Mouse (Mus musculus) neural tube, embryonic 15.5 days (tissue): ENCODE data around the gene Mtfr2. TPM values are rescaled to one million over a fixed set of nuclear protein-coding genes. Genes with fewer than 3 reads are reported as not detected.

Experiments
- ATAC-seq: fragments of 200-750 bp; cut with Nextera tagmentation; 2 replicates; pipeline ENCODE4 v1.8.0; 2017; ENCODE audit warnings: mild to moderate bottlenecking, moderate TSS enrichment, moderate library complexity; ENCODE audit not compliant: low FRiP score
- H3K27ac ChIP-seq: fragments of 300-500 bp; sonication (generic); replicated peaks from 2 replicates; pipeline ENCODE4 v1.5.1; 2015; ENCODE audit warnings: mild to moderate bottlenecking, inconsistent platforms
- H3K27me3 ChIP-seq: fragments of 300-500 bp; sonication (generic); replicated peaks from 2 replicates; pipeline ENCODE4 v1.6.1; 2015; ENCODE audit warnings: inconsistent platforms
- H3K36me3 ChIP-seq: fragments of 300-500 bp; sonication (generic); 2 replicates; pipeline ENCODE4 v1.6.1; 2015; ENCODE audit warnings: inconsistent platforms
- H3K4me1 ChIP-seq: fragments of 300-500 bp; sonication (generic); 2 replicates; pipeline ENCODE4 v1.6.1; 2015; ENCODE audit warnings: inconsistent platforms
- H3K4me2 ChIP-seq: fragments of 300-500 bp; sonication (generic); 2 replicates; pipeline ENCODE4 v1.6.1; 2015; ENCODE audit warnings: inconsistent platforms, mild to moderate bottlenecking, moderate library complexity
- H3K4me3 ChIP-seq: fragments of 300-500 bp; sonication (generic); replicated peaks from 2 replicates; pipeline ENCODE4 v1.5.1; 2015; ENCODE audit warnings: mild to moderate bottlenecking, inconsistent platforms
- H3K9ac ChIP-seq: fragments of 300-500 bp; sonication (generic); replicated peaks from 2 replicates; pipeline ENCODE4 v1.6.1; 2015; ENCODE audit warnings: mild to moderate bottlenecking, inconsistent platforms
- H3K9me3 ChIP-seq: fragments of 300-500 bp; sonication (generic); replicated peaks from 2 replicates; pipeline ENCODE4 v1.6.1; 2016; ENCODE audit warnings: inconsistent platforms
- WGBS: fragments of 180-500 bp; shearing (Covaris S2); methylation state at CpG from one replicate; pipeline ENCODE4 v1.1.7; 2015; ENCODE audit warnings: mixed read lengths; 5-methylcytosine and 5-hydroxymethylcytosine counted together
- polyA plus RNA-seq: library from polyadenylated mRNA; unstranded; fragments of >200 nt; fragmentation: Nextera tagmentation; extraction: Ambion mirVana; gene quantifications from 2 replicates; pipeline ENCODE4 v1.2.1, GENCODE M21; 2015

Gene Mtfr2
- polyA plus RNA-seq = 0.31 and 0.73 TPM in 2 replicates

DNA sequence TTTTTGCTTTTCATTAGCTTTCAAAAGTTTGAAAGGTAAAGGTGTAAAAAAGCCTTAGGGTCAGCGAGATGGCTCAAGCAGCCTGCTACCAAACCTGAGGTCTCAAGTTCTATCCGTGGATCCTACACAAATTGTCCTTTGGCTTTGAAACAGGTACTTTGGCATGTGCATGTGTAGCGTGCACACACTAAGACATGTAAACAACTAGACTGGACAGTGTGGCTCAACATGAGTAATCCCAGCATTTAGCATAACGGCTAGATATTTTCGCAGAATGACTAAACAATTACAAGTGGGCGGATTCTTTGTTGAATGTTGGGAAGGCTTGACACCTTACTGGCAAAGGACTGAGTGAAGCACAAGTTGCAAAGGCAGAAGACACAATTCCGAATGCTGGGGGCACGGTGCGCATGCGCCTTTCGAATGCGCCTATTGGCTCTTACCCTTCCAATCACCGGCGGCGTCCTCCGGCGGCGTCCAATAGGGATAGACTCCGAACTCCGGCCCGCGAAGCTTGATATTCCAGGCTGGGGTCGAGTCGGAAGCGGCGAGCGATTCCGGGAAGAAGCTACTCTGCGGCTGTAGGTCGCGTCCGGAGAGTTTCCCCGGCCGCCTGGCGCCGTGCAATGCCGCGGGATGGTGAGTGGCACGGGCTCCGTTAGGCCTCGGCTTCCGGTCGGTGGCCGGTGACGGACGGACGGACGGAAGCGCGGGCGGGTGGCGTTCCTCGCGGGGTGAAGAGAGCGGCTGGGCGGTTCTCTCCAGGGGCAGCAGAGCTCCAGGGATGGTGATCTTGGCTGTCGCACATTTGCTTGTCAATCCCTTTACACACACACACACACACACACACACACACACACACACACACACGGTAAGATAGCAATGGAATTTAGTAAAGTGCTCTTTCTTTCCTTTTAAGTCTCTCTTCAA is at the start of gene Mtfr2:
Gene Mtfr2, plus strand, starts transcription at position 486 of the 930 bp plus-strand sequence.
- ATAC-seq = peak; percentile 95
- Histone ChIP-seq H3K27ac (no peak within 1 kb of the TSS), H3K36me3 (peaks cover 26% of the 10 kb centered on the region), H3K27me3 (no peaks in the 10 kb centered on the region), H3K9ac (peak within 1 kb of the TSS; percentile 34), H3K4me2 (peak within 1 kb of the TSS; percentile 99), H3K4me1 (peaks cover 9% of the 10 kb centered on the region), H3K4me3 (peak within 1 kb of the TSS; percentile 50), H3K9me3 (no peaks in the 10 kb centered on the region)
- 1% methylated on average over 56 of the region's 58 CpGs for WGBS

DNA sequence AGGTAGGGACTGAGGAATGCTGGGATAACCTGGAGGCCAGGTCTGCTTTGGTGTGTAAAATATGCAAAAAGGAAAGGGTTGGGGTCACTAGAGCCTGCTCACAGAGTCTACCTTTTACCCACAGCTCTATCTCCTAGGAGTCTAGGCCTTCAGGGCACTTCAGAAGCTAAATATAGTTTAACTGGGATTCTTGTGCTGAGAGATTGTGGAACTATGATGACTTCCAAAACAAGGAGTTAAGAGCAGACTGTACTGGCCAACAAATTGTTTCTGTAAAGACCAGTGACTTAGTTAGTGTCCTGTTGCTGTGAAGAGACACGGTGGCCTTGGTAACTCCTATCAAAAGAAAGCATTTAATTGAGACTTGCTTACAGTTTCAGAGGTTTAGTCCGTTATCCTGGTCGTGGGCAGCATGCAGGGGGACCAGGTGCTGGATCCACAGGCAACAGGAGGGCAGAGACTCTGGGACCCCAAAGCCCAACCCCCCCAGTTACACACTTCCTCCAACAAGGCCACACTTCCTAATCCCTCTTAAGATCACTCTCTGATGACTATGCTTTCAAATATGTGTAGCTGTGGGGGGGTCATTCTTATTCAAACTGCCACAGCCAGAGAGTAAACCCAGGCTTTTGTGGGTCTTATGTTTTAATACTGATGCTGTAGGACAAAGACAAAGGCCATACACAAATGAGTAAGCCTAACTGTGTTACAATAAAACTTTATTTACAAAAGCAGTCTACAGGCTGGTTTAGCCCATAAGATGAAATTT is 49.2 kb upstream of the Mtfr2 start:
- 66% methylated on average over 3 of the region's 3 CpGs for WGBS
- Histone ChIP-seq H3K9ac (no peak overlapping the region), H3K36me3 (no peaks in the 10 kb centered on the region), H3K4me1 (no peaks in the 10 kb centered on the region), H3K27me3 (no peaks in the 10 kb centered on the region), H3K27ac (no peak overlapping the region), H3K9me3 (no peaks in the 10 kb centered on the region), H3K4me2 (no peak overlapping the region), H3K4me3 (no peak overlapping the region)
- ATAC-seq = no peak

DNA sequence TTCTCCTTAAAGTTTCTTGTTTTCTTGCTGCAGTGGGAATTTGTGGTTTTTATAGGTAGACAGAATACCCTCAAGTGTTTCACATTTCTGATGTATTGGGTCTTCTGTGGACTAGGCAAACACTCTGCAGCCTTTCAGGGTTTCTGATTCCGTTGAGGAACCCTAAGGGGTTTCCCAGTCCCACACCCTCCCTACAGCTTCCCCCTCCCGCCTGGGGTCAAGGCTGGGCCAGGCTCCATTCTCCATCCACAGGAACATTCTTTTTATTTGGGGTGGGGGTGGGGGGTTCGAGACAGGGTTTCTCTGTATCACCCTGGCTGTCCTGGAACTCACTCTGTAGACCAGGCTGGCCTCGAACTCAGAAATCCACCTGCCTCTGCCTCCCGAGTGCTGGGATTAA is 48.5 kb upstream of the Mtfr2 start:
- Histone ChIP-seq H3K4me2 (no peak overlapping the region), H3K27ac (no peak overlapping the region), H3K4me3 (no peak overlapping the region), H3K9me3 (no peaks in the 10 kb centered on the region), H3K9ac (no peak overlapping the region), H3K4me1 (no peaks in the 10 kb centered on the region), H3K27me3 (no peaks in the 10 kb centered on the region), H3K36me3 (no peaks in the 10 kb centered on the region)
- 71% methylated on average over 5 of the region's 5 CpGs for WGBS
- no peak for ATAC-seq

DNA sequence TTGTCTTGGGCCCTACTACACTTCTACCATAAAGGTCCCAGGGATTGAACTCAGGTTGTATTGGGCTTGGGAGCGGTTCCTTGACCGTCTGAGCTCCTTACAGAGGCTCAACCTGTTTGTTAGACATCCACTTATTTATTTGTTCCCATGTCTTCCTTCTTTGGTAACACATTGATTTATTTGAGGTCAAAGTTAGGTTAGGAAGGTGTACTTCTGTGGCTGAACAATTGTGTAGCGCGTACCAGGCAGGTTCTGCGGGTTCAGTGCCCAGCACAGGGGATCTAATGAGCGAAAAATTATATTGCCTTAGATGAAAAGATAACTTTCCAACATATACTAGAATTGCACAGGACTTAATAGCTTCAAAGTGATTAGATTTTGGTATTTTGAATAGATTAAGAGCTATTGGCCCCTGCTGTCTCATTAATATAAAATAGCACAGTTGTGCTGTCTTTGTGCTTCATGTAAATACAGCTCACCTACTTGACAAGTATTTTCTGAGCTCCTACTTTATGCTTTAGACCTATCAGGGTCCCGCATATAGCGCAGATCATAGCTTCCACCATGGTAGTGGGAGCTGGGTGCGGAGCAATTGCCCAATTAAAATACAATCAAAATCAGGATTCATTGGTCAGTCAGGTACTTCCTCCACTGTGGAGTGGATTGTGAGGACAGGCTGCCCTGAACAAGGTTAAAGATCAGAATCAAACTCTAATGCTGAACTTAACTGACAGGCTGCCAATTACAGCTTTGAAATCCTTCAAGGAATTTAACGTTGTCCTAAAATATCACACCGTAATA is 36.4 kb upstream of the Mtfr2 start:
- Histone ChIP-seq H3K9ac (peak overlapping the region; percentile 92), H3K27me3 (no peaks in the 10 kb centered on the region), H3K36me3 (no peaks in the 10 kb centered on the region), H3K9me3 (no peaks in the 10 kb centered on the region), H3K4me1 (peaks cover 18% of the 10 kb centered on the region), H3K4me3 (peak overlapping the region; percentile 91), H3K27ac (peak overlapping the region; percentile 100), H3K4me2 (peak overlapping the region; percentile 72)
- peak; percentile 0; the same call in 1 of the 2 replicates for ATAC-seq
- 13% methylated on average over 11 of the region's 11 CpGs for WGBS

DNA sequence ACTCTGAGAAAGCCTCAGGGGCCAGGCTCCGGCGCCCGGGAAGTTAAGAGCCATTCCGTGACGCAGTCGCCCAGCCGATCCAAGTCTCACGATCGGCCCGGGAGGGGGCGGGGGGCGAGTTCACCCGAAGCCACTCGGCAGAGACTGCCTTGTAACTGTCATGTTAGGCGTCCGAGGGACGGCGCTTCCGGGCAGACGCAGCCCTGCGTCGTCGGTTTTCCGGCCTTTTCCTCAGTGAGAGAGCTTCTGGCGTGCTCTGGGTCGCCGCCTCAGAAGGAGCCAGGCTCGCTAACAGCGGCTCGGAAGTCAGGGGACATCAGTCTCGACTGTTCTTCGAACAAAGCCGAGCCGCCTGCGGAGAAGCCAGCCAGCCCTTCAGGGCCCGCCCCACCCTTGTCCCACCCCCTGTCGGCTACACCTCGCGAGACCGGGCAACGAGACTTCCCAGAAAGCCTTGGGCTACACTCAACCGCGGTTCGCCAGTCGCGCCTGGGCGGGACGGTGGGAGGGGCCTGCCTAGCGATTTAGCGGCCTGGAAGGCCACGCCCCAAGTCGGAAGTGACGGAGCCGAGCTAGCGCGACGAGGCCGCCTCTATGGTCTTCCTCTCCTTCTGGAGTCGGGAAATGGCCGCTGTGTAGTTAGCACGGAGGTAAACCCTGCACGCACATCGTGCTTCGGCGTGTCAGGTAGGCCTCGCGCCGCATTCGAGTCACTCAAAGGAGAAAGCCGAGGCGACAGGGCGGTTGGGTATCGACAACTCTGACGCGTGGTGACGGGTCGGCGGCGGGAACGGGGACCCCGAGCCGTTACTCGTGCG is 35.4 kb upstream of the Mtfr2 start, which contains the start of gene Bclaf1:
Gene Bclaf1, plus strand, starts transcription at position 552 of the 818 bp plus-strand sequence.
- H3K9me3 ChIP-seq = no peaks in the 10 kb centered on the region
- H3K36me3 ChIP-seq = no peaks in the 10 kb centered on the region
- peak within 1 kb of the TSS; percentile 92 for H3K9ac ChIP-seq
- peak; percentile 98 for ATAC-seq
- peaks cover 20% of the 10 kb centered on the region for H3K4me1 ChIP-seq
- under 1% methylated on average over 80 of the region's 84 CpGs for WGBS
- H3K4me3 ChIP-seq = peak within 1 kb of the TSS; percentile 91
- peak within 1 kb of the TSS; percentile 72 for H3K4me2 ChIP-seq
- peak within 1 kb of the TSS; percentile 100 for H3K27ac ChIP-seq
- no peaks in the 10 kb centered on the region for H3K27me3 ChIP-seq

DNA sequence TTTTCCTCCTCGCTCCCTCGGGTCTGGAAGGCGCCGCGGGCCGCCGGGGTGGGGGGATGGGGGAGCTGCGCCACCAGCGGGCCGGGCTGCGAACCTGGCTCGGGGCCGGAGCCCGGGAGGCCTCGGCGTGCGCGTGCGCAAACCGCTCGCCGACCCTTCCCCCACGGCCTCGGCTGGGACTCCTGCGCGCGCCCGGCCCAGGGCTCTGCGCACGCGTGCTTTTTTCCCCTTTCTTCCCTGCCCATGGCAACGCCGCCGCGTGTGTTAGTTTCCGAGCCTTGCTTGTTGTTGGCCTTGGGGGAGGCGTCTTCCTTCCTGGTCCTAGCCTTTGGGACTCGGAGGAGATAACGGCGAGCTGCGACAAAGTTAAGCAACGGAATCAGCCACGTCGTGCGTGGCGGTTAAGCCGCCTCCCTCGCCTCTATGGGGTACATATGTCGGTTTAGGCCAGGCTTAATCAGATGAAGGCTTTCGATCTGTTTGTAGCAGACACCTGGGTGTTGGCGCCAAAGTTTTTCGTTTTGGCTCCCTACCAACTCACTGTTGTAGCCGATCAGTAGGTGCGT is 34.8 kb upstream of the Mtfr2 start:
- Histone ChIP-seq H3K27ac (peak overlapping the region; percentile 100), H3K4me1 (peaks cover 20% of the 10 kb centered on the region), H3K36me3 (no peaks in the 10 kb centered on the region), H3K27me3 (no peaks in the 10 kb centered on the region), H3K9ac (peak overlapping the region; percentile 92), H3K9me3 (no peaks in the 10 kb centered on the region), H3K4me3 (peak overlapping the region; percentile 91), H3K4me2 (peak overlapping the region; percentile 72)
- ATAC-seq = peak; percentile 87
- under 1% methylated on average over 44 of the region's 54 CpGs for WGBS

DNA sequence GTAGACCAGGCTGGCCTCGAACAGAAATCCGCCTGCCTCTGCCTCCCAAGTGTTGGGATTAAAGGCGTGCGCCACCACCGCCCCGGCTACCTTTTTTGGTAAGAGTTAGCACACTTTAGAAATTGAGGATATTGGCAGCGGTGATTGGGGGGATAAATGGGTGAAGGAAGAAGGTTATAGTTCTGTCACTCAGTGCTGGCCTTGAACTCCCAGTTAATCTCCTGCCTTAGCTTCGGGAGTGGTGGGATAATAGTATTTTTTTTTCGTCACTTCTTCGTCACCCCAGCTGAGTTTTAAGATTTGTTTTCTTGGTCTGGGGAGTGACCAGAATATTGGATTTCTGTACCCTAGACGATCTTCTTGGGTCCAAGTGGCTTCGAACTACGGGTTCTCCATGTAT is 34.1 kb upstream of the Mtfr2 start:
- no peak for ATAC-seq
- Histone ChIP-seq H3K9me3 (no peaks in the 10 kb centered on the region), H3K4me2 (peak overlapping the region; percentile 72), H3K27me3 (no peaks in the 10 kb centered on the region), H3K9ac (peak overlapping the region; percentile 92), H3K4me3 (peak overlapping the region; percentile 91), H3K27ac (peak overlapping the region; percentile 100; the same call in 1 of the 2 replicates), H3K36me3 (no peaks in the 10 kb centered on the region), H3K4me1 (peaks cover 20% of the 10 kb centered on the region)
- 46% methylated on average over 13 of the region's 13 CpGs for WGBS

DNA sequence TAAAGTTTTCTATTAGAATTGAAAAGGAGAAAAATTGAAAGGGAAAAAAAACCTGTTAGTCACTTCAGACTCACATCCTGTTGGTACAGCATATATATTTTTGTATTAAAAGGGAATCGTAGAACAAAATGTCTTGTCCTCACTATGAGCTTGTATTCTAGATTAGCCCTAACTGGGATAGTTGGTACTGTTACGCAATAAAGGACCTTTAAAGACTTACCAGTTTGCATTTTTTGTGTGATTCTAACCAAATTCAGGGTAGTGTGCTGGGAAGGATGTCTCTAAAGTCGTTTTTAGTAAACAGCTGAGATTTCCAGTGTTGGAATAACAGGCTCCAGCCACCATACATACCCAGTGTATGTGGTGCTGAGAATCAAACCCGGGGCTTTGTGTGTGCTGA is 33.6 kb upstream of the Mtfr2 start:
- peaks cover 20% of the 10 kb centered on the region for H3K4me1 ChIP-seq
- no peaks in the 10 kb centered on the region for H3K27me3 ChIP-seq
- peak overlapping the region; percentile 72 for H3K4me2 ChIP-seq
- no peaks in the 10 kb centered on the region for H3K9me3 ChIP-seq
- H3K4me3 ChIP-seq = no peak overlapping the region
- peaks cover 2% of the 10 kb centered on the region for H3K36me3 ChIP-seq
- no peak overlapping the region for H3K9ac ChIP-seq
- WGBS = 92% methylated on average over 4 of the region's 4 CpGs
- H3K27ac ChIP-seq = no peak overlapping the region
- ATAC-seq = no peak

DNA sequence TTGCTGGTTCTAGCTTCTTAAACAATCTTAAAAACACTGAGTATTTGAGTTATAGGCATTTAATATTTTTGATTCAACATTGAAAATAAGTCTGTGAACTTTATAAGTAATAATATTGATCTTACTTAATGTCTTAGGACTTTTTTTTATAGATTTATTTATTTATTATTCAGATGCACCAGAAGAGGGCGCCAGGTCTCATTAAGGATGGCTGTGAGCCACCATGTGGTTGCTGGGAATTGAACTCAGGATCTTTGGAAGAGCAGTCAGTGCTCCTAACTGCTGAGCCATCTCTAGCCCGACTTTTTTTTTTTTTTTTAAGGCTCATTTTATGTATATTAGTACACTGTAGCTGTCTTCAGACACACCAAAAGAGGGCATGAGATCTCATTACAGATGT is 32.8 kb upstream of the Mtfr2 start:
- 51% methylated on average over 2 of the region's 2 CpGs for WGBS
- no peak overlapping the region for H3K9ac ChIP-seq
- no peak overlapping the region for H3K27ac ChIP-seq
- no peak overlapping the region for H3K4me2 ChIP-seq
- no peaks in the 10 kb centered on the region for H3K27me3 ChIP-seq
- H3K4me3 ChIP-seq = no peak overlapping the region
- H3K36me3 ChIP-seq = peaks cover 9% of the 10 kb centered on the region
- no peaks in the 10 kb centered on the region for H3K9me3 ChIP-seq
- ATAC-seq = no peak
- peaks cover 20% of the 10 kb centered on the region for H3K4me1 ChIP-seq

DNA sequence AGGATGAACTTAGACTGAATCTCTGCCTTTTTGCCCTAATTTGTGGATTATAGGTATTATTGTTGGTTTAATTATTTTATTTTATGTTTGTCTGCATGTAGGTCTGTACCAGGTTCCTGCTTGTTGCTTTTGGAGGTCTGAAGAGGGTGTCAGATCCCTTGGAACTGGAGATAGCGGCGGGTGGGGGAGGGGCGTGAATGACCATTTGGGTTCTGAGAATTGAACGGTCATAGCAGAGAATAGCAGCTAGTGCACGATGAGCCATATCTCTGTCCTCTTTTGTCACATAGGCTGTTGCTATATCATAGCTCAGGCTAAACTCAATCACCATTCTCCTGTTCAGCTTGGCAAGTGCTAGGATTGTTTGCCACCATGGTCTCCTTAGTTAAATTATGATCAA is 30.1 kb upstream of the Mtfr2 start:
- peaks cover 12% of the 10 kb centered on the region for H3K4me1 ChIP-seq
- H3K27ac ChIP-seq = no peak overlapping the region
- no peak overlapping the region for H3K9ac ChIP-seq
- WGBS = 88% methylated on average over 5 of the region's 5 CpGs
- H3K4me3 ChIP-seq = no peak overlapping the region
- H3K36me3 ChIP-seq = peaks cover 9% of the 10 kb centered on the region
- no peaks in the 10 kb centered on the region for H3K27me3 ChIP-seq
- H3K9me3 ChIP-seq = no peaks in the 10 kb centered on the region
- H3K4me2 ChIP-seq = no peak overlapping the region
- no peak for ATAC-seq
